Mouse (Mus musculus): Measurements from ENCODE around the gene Acap1. TPM values are rescaled to one million over a fixed set of nuclear protein-coding genes. Genes with fewer than 3 reads are reported as not detected.
A peak's percentile ranks its signal among the peaks of the same experiment; 100 is the strongest.

The Acap1 gene
- polyA plus RNA-seq, 1 experiment from 2014 or later, result 0.48 TPM

DNA sequence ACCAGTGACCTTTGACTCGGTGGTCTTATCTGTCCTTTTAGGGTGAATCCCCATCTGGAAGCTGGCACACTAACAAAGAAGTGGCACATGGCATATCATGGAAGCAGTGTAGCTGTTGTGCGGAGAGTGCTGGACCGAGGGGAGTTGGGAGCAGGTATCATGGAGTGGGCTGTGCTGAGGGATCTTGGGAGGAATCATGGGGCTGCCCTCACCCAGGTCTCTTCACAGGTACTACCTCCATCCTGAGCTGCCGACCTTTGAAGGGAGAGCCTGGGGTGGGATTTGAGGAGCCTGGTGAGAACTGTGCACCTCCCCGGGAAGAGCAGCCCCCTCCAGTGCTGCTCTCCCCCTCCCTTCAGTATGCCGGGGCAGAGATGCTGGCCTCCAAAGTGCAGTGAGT, 16.4 kb upstream of the Acap1 start:
- ATAC-seq, result no peak
- no peaks in the 10 kb centered on the region for H3K27me3 ChIP-seq
- peaks cover 33% of the 10 kb centered on the region for H3K4me1 ChIP-seq (replicated peaks)
- no peak overlapping the region for H3K4me2 ChIP-seq (replicated peaks)
- H3K36me3 ChIP-seq, result peaks cover 87% of the 10 kb centered on the region
- WGBS, result 97% methylated on average over 6 of the region's 6 CpGs
- no peak overlapping the region for H3K27ac ChIP-seq
- H3K9me3 ChIP-seq, result no peaks in the 10 kb centered on the region
- no peak overlapping the region for H3K4me3 ChIP-seq (replicated peaks)
- H3K9ac ChIP-seq (replicated peaks), result no peak overlapping the region

DNA sequence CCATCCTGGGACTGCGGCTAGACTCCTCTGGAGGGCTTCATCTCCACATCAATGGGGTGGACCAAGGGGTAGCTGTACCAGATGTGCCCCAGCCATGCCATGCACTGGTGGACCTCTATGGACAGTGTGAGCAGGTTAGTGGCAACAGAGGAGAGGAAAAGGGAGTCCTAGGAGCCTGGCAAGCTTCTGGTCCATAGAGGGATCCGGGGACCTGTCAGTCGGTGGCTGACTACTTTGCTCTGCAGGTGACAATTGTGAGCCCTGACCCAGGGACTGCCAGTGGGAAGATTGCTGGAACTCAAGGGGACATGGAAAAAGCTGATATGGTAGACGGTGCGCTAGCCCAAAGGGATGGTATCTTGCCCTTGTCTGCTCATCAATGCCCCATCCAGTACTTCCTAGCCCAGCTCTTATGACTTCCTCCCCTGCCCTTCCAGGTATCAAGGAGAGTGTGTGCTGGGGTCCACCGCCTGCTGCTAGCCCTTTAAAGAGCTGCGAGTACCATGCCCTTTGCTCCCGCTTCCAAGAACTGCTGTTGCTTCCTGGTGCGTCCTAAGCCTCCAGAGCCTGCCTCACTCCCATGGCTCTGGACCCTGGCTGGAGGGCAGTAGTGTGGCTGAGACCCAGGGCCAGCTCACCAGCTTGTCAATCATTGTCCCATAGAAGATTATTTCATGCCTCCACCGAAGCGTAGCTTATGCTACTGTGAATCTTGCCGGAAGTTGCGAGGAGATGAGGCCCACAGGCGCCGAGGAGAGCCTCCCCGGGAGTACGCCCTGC, 15.6 kb upstream of the Acap1 start:
- ATAC-seq, result no peak
- WGBS, result 96% methylated on average over 17 of the region's 17 CpGs
- H3K36me3 ChIP-seq, result peaks cover 87% of the 10 kb centered on the region
- no peaks in the 10 kb centered on the region for H3K9me3 ChIP-seq
- no peaks in the 10 kb centered on the region for H3K27me3 ChIP-seq
- H3K4me2 ChIP-seq (replicated peaks), result no peak overlapping the region
- peaks cover 28% of the 10 kb centered on the region for H3K4me1 ChIP-seq (replicated peaks)
- no peak overlapping the region for H3K9ac ChIP-seq (replicated peaks)
- no peak overlapping the region for H3K4me3 ChIP-seq (replicated peaks)
- no peak overlapping the region for H3K27ac ChIP-seq

DNA sequence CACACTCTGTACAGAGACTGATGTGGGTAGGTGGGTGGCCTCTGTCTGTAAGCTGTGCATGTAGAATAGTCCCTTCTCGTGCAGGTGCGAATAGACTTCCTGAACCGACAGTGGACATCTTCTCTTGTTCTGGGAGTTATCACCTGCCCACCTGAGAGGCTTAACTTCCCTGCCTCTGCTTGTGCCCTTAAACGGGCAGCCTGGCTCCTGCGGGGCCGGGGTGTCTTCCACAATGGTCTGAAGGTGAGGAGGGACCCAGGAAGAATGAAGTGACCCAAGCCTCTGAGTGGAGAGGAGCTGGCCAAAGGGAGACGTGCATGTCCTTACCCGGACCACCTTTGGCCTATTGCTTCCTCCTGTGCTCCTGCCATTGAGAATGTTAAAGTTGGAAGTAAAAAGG, 14.8 kb upstream of the Acap1 start:
- Histone ChIP-seq H3K9ac (replicated peaks) (no peak overlapping the region), H3K4me3 (replicated peaks) (no peak overlapping the region), H3K4me2 (replicated peaks) (no peak overlapping the region), H3K36me3 (peaks cover 87% of the 10 kb centered on the region), H3K9me3 (no peaks in the 10 kb centered on the region), H3K27ac (no peak overlapping the region), H3K4me1 (replicated peaks) (peaks cover 20% of the 10 kb centered on the region), H3K27me3 (no peaks in the 10 kb centered on the region)
- WGBS, result 95% methylated on average over 8 of the region's 8 CpGs
- ATAC-seq, result no peak

DNA sequence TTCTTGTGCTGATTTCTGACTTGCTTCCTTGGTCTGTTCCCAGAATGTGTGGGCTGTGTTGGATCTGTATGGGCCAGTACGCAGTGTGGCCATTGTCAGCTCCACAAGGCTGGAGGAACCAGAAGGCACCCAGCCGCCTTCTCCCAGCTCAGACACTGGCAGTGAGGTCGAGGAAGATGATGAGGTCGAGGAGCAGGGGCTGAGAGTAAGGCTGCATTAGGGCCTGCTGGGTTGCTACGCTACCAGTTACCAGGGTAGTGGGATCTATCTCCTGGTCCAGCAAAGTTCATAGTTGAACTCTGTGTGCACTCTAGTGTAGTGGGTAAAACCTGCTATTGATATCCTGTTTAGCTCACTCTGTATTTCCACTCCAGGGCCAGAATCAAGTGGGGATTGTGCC, 13.8 kb upstream of the Acap1 start:
- Histone ChIP-seq H3K27me3 (no peaks in the 10 kb centered on the region), H3K4me3 (replicated peaks) (no peak overlapping the region), H3K4me2 (replicated peaks) (no peak overlapping the region), H3K9ac (replicated peaks) (no peak overlapping the region), H3K9me3 (no peaks in the 10 kb centered on the region), H3K27ac (no peak overlapping the region), H3K36me3 (peaks cover 92% of the 10 kb centered on the region), H3K4me1 (replicated peaks) (peaks cover 10% of the 10 kb centered on the region)
- 92% methylated on average over 5 of the region's 5 CpGs for WGBS
- no peak for ATAC-seq

DNA sequence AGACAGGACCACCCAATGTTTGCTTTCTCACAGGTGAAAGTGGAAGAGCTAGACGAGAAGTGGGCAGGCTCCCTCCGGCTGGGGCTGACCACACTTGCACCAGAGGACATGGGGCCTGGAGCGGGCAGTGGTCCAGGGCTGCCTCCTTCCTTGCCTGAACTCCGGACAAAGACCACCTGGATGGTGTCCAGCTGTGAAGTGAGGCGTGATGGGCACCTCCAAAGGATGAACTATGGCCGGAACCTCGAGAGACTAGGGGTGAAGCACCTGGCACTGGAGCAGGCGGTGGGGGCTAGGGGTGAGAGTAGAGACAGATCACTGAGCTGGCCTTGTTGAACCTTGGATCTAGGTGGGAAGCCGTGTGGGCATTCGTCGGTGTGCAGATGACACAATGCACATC, 13.3 kb upstream of the Acap1 start:
- Histone ChIP-seq H3K9me3 (no peaks in the 10 kb centered on the region), H3K4me1 (replicated peaks) (peaks cover 10% of the 10 kb centered on the region), H3K27ac (no peak overlapping the region), H3K36me3 (peaks cover 97% of the 10 kb centered on the region), H3K9ac (replicated peaks) (no peak overlapping the region), H3K27me3 (no peaks in the 10 kb centered on the region), H3K4me3 (replicated peaks) (no peak overlapping the region), H3K4me2 (replicated peaks) (no peak overlapping the region)
- no peak for ATAC-seq
- WGBS, result 96% methylated on average over 11 of the region's 11 CpGs

DNA sequence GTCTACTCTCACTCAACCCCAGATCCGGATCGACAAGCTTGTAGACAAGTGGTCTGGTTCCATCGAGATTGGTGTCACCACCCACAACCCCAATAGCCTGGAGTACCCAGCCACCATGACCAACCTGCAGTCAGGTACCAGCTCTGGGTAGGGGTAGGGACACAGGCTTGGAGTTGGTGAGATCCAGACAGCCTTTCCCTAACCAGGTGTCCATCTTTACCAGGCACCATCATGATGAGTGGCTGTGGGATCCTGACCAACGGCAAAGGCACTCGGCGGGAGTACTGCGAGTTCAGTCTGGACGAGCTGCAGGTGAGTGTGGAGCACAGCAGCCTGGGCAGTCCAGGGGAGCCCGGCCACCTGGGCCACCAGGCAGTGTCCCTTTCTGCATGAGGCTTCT, 9.0 kb upstream of the Acap1 start:
- Histone ChIP-seq H3K9ac (replicated peaks) (no peak overlapping the region), H3K27me3 (no peaks in the 10 kb centered on the region), H3K4me2 (replicated peaks) (no peak overlapping the region), H3K4me1 (replicated peaks) (peaks cover 24% of the 10 kb centered on the region), H3K36me3 (peaks cover 62% of the 10 kb centered on the region), H3K9me3 (no peaks in the 10 kb centered on the region), H3K4me3 (replicated peaks) (no peak overlapping the region), H3K27ac (no peak overlapping the region)
- 96% methylated on average over 9 of the region's 9 CpGs for WGBS
- no peak for ATAC-seq

DNA sequence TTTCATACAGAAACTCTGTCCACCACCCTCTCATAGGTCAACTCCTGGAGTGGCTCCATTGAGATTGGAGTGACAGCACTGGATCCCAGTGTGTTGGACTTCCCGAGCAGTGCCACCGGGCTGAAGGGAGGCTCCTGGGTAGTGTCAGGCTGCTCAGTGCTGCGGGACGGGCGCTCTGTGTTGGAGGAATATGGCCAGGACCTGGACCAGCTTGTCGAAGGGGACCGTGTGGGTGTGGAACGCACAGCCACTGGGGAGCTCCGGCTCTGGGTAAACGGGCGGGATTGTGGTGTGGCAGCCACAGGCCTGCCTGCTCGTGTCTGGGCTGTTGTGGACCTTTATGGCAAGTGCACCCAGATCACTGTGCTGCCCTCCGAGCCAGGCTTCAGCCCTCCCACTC, 7.6 kb upstream of the Acap1 start:
- 88% methylated on average over 13 of the region's 13 CpGs for WGBS
- ATAC-seq, result no peak
- peak overlapping the region; percentile 95 for H3K4me2 ChIP-seq (replicated peaks)
- peaks cover 37% of the 10 kb centered on the region for H3K4me1 ChIP-seq (replicated peaks)
- H3K27ac ChIP-seq, result no peak overlapping the region; the same call in 1 of the 2 replicates
- H3K36me3 ChIP-seq, result peaks cover 49% of the 10 kb centered on the region
- peak overlapping the region; percentile 97; the same call in 1 of the 2 replicates for H3K9ac ChIP-seq (replicated peaks)
- no peaks in the 10 kb centered on the region for H3K9me3 ChIP-seq
- H3K27me3 ChIP-seq, result no peaks in the 10 kb centered on the region
- peak overlapping the region; percentile 91 for H3K4me3 ChIP-seq (replicated peaks)

DNA sequence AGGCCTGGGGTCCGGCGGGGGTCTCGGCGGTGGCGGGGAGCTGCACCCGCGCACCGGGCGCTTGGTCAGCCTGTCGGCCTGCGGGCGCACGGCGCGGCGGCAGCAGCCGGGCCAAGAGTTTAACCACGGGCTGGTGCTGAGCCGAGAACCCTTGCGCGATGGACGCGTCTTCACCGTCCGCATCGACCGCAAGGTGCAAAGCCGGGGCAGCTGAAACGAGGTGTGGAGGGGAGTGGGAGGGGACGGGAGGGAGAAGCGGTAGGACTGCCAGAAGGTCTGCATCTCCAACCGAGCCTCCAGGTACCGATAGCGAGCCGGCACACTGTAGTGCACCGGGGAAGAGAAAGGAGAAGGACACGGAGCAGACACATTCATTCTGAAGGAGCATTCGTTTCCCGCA, 6.7 kb upstream of the Acap1 start:
- ATAC-seq, result no peak; the same call in 1 of the 2 replicates
- WGBS, result under 1% methylated on average over 39 of the region's 39 CpGs
- H3K27ac ChIP-seq, result peak overlapping the region; percentile 98
- peak overlapping the region; percentile 95 for H3K4me2 ChIP-seq (replicated peaks)
- H3K36me3 ChIP-seq, result peaks cover 39% of the 10 kb centered on the region
- no peaks in the 10 kb centered on the region for H3K9me3 ChIP-seq
- H3K4me3 ChIP-seq (replicated peaks), result peak overlapping the region; percentile 91
- H3K4me1 ChIP-seq (replicated peaks), result peaks cover 38% of the 10 kb centered on the region
- no peaks in the 10 kb centered on the region for H3K27me3 ChIP-seq
- H3K9ac ChIP-seq (replicated peaks), result peak overlapping the region; percentile 97

DNA sequence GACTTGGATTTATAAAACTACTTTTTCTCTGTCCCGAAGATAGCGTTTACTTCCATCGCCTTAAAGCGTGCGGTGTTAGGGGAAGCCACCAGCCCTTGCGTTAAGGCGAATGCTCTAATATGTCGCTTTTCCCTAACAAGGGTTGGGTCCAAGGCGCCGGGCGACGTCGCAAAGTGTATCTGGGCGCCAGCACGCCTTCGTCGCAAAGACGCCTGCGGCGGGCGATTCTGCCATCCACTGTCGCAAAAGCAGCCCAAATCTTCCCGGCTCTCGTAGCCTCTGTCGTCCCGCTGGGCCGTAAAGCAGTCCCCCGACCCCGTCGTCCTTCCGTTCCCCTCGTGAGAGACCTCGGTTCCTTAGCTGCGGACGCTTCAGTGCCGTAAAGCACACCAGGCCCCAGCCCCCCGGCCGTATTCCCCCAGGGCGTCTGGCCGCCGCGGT, 6.1 kb upstream of the Acap1 start:
- H3K27ac ChIP-seq, result peak overlapping the region; percentile 98
- ATAC-seq, result peak; percentile 75
- peak overlapping the region; percentile 97 for H3K9ac ChIP-seq (replicated peaks)
- peak overlapping the region; percentile 95 for H3K4me2 ChIP-seq (replicated peaks)
- no peaks in the 10 kb centered on the region for H3K9me3 ChIP-seq
- WGBS, result under 1% methylated on average over 42 of the region's 42 CpGs
- H3K4me3 ChIP-seq (replicated peaks), result peak overlapping the region; percentile 91
- H3K27me3 ChIP-seq, result no peaks in the 10 kb centered on the region
- peaks cover 38% of the 10 kb centered on the region for H3K4me1 ChIP-seq (replicated peaks)
- peaks cover 33% of the 10 kb centered on the region for H3K36me3 ChIP-seq

DNA sequence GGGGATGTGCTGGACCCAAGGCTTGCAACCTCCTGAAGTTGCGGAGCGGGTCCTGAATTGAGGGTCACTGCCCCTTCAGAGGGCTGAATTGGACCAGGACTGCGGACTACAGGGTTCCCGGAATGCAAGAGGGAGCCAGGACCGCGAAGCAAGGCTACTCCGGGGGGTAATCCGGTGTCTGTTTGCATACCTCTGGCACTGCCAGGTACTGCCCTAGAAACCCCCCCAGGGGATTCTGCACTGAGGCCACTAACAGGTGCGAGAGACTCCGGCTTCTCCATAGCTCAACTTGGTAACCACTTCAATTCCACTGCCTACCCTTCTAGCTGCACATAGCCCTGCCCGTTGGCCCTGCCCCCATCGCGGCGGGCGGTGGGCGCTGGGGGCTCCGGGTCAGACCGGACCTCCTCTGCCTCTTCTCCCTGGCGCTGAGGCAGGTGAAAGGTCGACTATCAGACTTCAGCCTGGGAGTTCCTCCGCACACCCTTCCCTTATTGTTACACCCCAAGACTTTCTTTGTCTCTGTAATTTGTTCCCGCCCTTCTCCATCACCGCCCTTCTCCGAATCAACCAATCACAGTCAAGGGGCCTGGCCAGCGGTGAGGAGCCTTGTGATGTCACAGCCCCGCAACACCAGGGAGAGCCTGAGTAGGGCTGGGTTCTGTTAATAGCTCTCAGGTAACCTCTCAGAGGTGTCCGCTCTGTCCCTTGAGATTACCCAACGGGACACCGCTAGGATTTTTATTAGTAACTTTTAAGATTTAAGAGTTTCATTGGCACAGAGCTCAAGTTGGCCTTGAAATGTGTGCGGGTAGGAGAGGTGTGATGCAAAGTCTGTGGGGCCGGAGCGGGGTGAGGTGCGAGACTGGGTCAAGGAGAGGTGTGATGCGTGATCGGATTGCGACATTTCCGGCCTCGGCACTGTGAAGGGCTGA, 5.4 kb upstream of the Acap1 start, which contains the start of the genes 2810408A11Rik and Neurl4:
Gene 2810408A11Rik, minus strand, starts transcription at position 517 of the 935 bp plus-strand sequence.
Gene Neurl4, plus strand, starts transcription at position 602 of the 935 bp plus-strand sequence.
- Histone ChIP-seq H3K9ac (replicated peaks) (peak within 1 kb of the TSS; percentile 97), H3K4me3 (replicated peaks) (peak within 1 kb of the TSS; percentile 91), H3K27ac (peak within 1 kb of the TSS; percentile 98), H3K9me3 (no peaks in the 10 kb centered on the region), H3K27me3 (no peaks in the 10 kb centered on the region), H3K36me3 (peaks cover 26% of the 10 kb centered on the region), H3K4me2 (replicated peaks) (peak within 1 kb of the TSS; percentile 95), H3K4me1 (replicated peaks) (peaks cover 38% of the 10 kb centered on the region)
- WGBS, result under 1% methylated on average over 38 of the region's 38 CpGs
- ATAC-seq, result peak; percentile 95

DNA sequence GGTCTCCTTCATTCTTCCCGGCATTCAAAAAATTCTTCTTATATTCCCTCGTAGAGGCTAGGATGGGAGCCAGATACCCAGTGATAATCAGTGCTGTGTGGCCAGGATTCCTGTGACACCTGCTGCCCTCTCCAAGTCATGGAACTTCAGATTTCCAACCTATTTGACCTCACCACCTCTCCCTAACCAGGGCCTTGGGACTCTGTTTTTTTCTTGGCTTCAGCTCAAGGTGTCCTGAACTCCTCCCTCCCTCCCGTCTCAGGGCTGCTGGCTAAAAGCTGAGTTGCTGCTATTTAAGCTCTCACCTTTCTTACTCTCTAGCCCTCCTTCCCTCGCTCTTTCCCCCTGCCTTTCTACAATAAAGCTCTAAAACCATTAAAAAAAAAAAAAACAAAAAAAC, 4.5 kb upstream of the Acap1 start:
- H3K4me2 ChIP-seq (replicated peaks), result peak overlapping the region; percentile 95
- H3K36me3 ChIP-seq, result peaks cover 18% of the 10 kb centered on the region
- H3K4me1 ChIP-seq (replicated peaks), result peaks cover 38% of the 10 kb centered on the region
- H3K27ac ChIP-seq, result 0 out of 2 replicates have a peak overlapping the region, but pooled peaks have one; percentile 98
- 24% methylated on average over 4 of the region's 4 CpGs for WGBS
- H3K4me3 ChIP-seq (replicated peaks), result peak overlapping the region; percentile 91
- no peaks in the 10 kb centered on the region for H3K27me3 ChIP-seq
- ATAC-seq, result no peak
- H3K9me3 ChIP-seq, result no peaks in the 10 kb centered on the region
- H3K9ac ChIP-seq (replicated peaks), result peak overlapping the region; percentile 97

DNA sequence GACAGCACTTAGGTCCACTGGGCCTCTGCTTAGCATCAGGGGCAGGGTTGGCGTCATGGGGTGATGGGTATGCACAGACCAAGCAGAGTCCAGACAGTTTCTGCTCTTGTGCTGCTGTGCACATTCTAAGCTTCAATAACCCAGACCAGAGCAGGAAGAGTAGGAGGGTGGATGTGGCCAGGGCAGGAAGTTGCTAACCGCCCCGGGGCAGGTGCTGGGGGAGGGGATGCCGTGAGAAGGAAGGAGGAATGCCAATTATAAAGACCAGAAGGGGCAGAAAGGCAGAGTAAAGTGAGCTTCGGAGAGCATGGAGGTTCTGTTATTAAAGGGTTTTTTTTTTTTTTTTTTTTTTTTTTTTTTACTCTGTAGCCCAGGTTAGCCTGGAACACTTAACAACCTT, 668 bp downstream of the Acap1 start:
- Histone ChIP-seq H3K4me1 (replicated peaks) (peaks cover 18% of the 10 kb centered on the region), H3K36me3 (no peaks in the 10 kb centered on the region), H3K9ac (replicated peaks) (no peak overlapping the region), H3K9me3 (no peaks in the 10 kb centered on the region), H3K4me2 (replicated peaks) (no peak overlapping the region), H3K4me3 (replicated peaks) (no peak overlapping the region), H3K27ac (no peak overlapping the region), H3K27me3 (no peaks in the 10 kb centered on the region)
- WGBS, result 85% methylated on average over 5 of the region's 5 CpGs
- no peak for ATAC-seq

Measured in midbrain, embryonic 13.5 days (tissue).